Mouse (Mus musculus): ENCODE results near the gene Gm14214.

Gene Gm14214

DNA sequence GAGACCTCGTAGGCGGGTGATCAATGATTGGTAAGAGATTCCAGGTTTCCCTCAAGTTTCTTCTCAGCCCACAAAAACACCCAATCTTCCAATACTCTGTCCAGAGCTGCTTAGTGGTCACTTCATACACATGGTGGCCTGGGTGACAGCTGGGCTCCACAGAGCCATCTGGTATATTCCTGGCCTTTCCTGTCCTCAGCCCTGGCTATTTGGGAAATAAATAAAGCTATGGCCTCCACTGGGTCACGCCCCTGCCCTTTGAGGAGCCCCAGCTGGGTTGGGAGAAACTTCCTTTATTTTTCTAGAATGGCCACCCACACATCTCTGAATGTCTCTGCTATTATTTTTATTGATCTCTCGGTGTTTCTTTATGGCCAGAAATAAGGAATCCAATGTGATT lies 46.4 kb downstream of the Gm14214 start:
- DNase-seq = no peak

DNA sequence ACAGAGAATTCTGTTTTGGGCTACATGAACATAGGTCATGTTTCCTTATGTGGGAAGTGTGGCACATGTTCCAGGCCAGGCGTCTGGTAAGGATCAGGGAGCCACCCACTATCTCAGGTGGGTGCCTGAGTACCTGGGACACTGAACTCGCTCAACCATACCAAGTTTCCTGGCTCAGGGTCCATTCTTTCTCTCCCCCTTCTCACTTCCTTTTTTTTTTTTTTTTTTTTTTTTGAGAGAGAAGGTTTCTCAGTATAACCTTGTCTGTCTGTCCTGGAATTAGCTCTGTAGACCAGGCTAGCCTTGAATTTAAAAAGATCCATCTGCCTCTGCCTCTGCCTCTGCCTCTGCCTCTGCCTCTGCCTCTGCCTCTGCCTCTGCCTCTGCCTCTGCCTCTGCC lies 49.5 kb downstream of the Gm14214 start:
- no peak for DNase-seq
